Mouse (Mus musculus) ES-Bruce4 (cell line): ENCODE results near the gene Tgif2.

ENCODE experiments used
- CTCF ChIP-seq: IDR thresholded peaks from one replicate; pipeline ENCODE4 v1.8.1; 2011; ENCODE audit warnings: low read depth, low read length
- POLR2A ChIP-seq: IDR thresholded peaks from one replicate; pipeline ENCODE4 v1.8.1; 2011; ENCODE audit warnings: low read length; ENCODE audit not compliant: insufficient read depth

GRCm38 (mm10) chr2:156834336-156834735 is 5.5 kb upstream of the Tgif2 start:
- TF ChIP-seq POLR2A, result no peak
- TF ChIP-seq CTCF, result no peak
